Mouse (Mus musculus) neural tube, embryonic 14.5 days (tissue): ENCODE measurements around the gene Polg2. TPM values are rescaled to one million over a fixed set of nuclear protein-coding genes. Genes with fewer than 3 reads are reported as not detected.
"Not testable (repeated sequence)": the region's sequence is repeated elsewhere in the genome, so short reads cannot be mapped to it uniquely, and the experiment has no call there.

Experiments
- ATAC-seq: fragments of 200-750 bp; cut with Nextera tagmentation; 2 replicates; pipeline ENCODE4 v1.8.0; 2017; ENCODE audit warnings: low read depth, mild to moderate bottlenecking, moderate TSS enrichment, moderate library complexity
- H3K27ac ChIP-seq: fragments of 300-500 bp; sonication (generic); 2 replicates; pipeline ENCODE4 v1.5.1; 2014; ENCODE audit warnings: low read depth, mild to moderate bottlenecking, control low read depth, low read length, moderate library complexity, mixed read lengths
- H3K27me3 ChIP-seq: fragments of 300-500 bp; sonication (generic); 2 replicates; pipeline ENCODE4 v1.6.1; 2014; ENCODE audit warnings: low read length; ENCODE audit not compliant: control insufficient read depth, insufficient read depth
- H3K36me3 ChIP-seq: fragments of 300-500 bp; sonication (generic); 2 replicates; pipeline ENCODE4 v1.6.1; 2014; ENCODE audit warnings: low read length, mixed read lengths; ENCODE audit not compliant: control insufficient read depth, insufficient read depth
- H3K4me1 ChIP-seq: fragments of 300-500 bp; sonication (generic); 2 replicates; pipeline ENCODE4 v1.6.1; 2014; ENCODE audit warnings: low read length; ENCODE audit not compliant: control insufficient read depth, insufficient read depth
- H3K4me2 ChIP-seq: fragments of 300-500 bp; sonication (generic); 2 replicates; pipeline ENCODE4 v1.6.1; 2014; ENCODE audit warnings: mild to moderate bottlenecking, low read depth, low read length, control low read depth
- H3K4me3 ChIP-seq: fragments of 300-500 bp; sonication (generic); 2 replicates; pipeline ENCODE4 v1.5.1; 2014; ENCODE audit warnings: low read depth, low read length, control low read depth, mixed read lengths
- H3K9ac ChIP-seq: fragments of 300-500 bp; sonication (generic); replicated peaks from 2 replicates; pipeline ENCODE4 v1.6.1; 2014; ENCODE audit warnings: low read depth, mild to moderate bottlenecking, control low read depth, low read length, mixed read lengths
- H3K9me3 ChIP-seq: fragments of 300-500 bp; sonication (generic); 2 replicates; pipeline ENCODE4 v1.6.1; 2016; ENCODE audit warnings: low read length; ENCODE audit not compliant: control insufficient read depth
- WGBS: fragments of 180-500 bp; shearing (Covaris S2); extraction: QIAGEN DNeasy Blood & Tissue Kit; methylation state at CpG from one replicate; pipeline ENCODE4 v1.1.7; 2014; 5-methylcytosine and 5-hydroxymethylcytosine counted together
- polyA plus RNA-seq: library from polyadenylated mRNA; unstranded; fragments of >200 nt; fragmentation: Nextera tagmentation; extraction: Ambion mirVana; gene quantifications from 2 replicates; pipeline ENCODE4 v1.2.1, GENCODE M21; 2014

Polg2 gene
- polyA plus RNA-seq, 1 experiment from 2014 or later, result 10.3 TPM

DNA sequence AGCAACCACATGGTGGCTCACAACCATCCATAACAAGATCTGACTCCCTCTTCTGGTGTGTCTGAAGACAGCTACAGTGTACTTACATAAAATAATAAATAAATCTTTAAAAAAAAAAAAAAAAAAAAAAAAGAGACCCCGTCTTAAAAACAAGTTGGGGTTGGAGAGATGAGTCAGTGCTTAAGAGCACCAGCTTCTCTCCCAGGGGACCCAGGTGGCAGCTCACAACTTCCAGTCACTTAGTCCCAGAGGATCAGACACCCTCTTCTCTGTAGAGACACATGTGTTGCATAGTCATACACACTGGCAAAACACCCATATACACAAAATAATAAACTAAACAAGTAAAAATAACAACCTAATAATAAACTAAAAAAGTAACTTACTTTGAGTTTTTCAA is 28.1 kb upstream of the Polg2 start:
- not testable (repeated sequence) for H3K27me3 ChIP-seq, H3K9ac ChIP-seq, H3K9me3 ChIP-seq, ATAC-seq, H3K4me1 ChIP-seq, H3K4me3 ChIP-seq, H3K27ac ChIP-seq, H3K4me2 ChIP-seq
- peaks cover 22% of the 10 kb centered on the region for H3K36me3 ChIP-seq
- 73% methylated on average over 1 of the region's 1 CpGs for WGBS

DNA sequence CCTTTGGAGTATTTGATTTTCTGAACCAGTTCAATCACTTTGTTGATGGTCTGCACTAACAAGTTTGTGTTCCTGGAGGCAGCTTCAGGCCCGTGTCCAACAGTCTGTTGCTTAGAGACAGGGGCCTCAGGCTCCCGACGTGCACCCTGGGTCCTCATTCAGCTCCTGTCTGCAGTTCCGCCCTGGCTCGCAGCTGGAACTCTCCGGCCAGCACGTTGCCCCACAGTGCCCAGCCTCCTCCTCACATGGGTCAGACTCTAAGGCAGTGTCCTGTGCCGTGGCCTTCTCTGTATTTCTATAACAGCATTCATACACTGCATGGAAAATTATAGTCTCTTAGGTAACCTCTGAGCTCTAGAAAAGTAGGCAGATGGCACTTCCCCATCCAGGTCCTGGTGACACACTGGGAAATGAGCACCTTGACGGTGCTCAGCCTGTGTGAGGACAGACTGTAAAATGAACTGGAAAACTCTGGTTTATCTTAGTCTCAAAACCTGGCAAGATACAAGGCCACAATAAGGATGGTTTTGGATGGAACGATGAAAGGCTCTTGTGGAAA is 22.8 kb upstream of the Polg2 start:
- no peaks in the 10 kb centered on the region for H3K9me3 ChIP-seq
- no peak overlapping the region for H3K4me2 ChIP-seq
- no peak for ATAC-seq
- WGBS, result 78% methylated on average over 10 of the region's 10 CpGs
- no peak overlapping the region for H3K4me3 ChIP-seq
- no peaks in the 10 kb centered on the region for H3K4me1 ChIP-seq
- no peak overlapping the region for H3K27ac ChIP-seq
- H3K9ac ChIP-seq, result no peak overlapping the region
- no peaks in the 10 kb centered on the region for H3K27me3 ChIP-seq
- H3K36me3 ChIP-seq, result peaks cover 37% of the 10 kb centered on the region

DNA sequence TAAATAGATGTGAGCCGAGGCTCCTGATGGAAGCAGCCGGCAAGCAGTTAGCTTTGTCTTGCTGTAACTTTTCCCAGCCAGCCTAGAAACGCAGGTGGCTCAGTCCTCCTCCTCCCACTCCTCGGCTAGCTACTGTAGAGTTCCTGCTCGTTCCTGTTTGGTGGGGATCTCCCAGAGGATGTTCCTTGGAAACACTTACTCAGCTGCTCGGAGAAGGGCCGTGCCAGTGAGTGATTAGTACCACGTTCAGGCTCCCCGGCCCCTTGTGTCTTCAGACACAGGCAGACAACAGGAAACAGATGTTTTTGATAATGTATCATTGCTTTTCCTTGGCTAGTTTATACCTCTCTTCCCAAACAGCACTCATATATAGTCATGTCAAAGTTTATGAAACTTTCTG is 16.3 kb upstream of the Polg2 start:
- peaks cover 38% of the 10 kb centered on the region for H3K36me3 ChIP-seq
- no peak overlapping the region for H3K4me2 ChIP-seq
- no peak overlapping the region for H3K9ac ChIP-seq
- H3K4me1 ChIP-seq, result peaks cover under 1% of the 10 kb centered on the region; the same call in 1 of the 2 replicates
- H3K27ac ChIP-seq, result no peak overlapping the region
- WGBS, result 71% methylated on average over 9 of the region's 9 CpGs
- H3K4me3 ChIP-seq, result no peak overlapping the region
- H3K9me3 ChIP-seq, result no peaks in the 10 kb centered on the region
- no peaks in the 10 kb centered on the region for H3K27me3 ChIP-seq
- no peak for ATAC-seq

DNA sequence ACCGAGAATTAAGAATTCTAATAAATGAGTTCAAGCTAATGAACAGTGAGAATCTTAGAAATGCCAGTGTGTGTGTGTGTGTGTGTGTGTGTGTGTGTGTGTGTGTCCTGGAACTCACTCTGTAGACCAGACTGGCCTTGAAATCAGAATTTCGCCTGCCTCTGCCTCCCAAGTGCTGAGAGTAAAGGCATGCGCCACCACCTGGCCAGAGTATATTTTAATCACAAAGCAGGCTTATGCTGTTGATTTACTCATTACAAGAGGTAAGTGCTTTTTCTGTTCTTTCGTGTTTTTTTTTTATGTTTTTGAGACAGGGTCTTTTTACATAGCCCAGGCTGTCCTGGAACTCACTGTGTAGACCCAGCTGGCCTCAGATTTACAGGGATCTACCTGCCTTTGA is 14.5 kb upstream of the Polg2 start:
- no peak overlapping the region for H3K27ac ChIP-seq
- H3K4me1 ChIP-seq, result peaks cover 6% of the 10 kb centered on the region; the same call in 1 of the 2 replicates
- H3K4me3 ChIP-seq, result no peak overlapping the region
- ATAC-seq, result no peak
- H3K36me3 ChIP-seq, result peaks cover 26% of the 10 kb centered on the region
- H3K4me2 ChIP-seq, result no peak overlapping the region
- no peak overlapping the region for H3K9ac ChIP-seq
- H3K27me3 ChIP-seq, result no peaks in the 10 kb centered on the region
- no peaks in the 10 kb centered on the region for H3K9me3 ChIP-seq
- 81% methylated on average over 4 of the region's 4 CpGs for WGBS

DNA sequence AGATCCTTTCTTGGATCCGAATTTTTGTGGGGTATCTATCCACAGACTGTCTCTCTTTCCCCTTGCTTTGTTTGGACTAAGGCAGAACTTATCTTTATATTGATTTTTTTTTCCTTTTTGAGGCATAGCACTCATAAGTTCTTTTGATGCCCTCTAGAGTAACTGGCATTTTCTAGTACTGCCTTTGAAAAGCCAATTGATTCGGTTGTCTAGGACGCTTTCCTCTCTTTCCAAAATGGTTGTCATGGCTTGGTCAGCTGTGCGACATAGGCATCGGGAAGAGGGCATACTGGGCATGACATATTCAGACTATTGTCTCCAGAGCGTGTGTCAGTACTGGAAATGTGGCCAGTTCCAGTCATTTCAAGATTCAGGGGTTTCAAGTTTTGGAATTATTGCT is 10.3 kb upstream of the Polg2 start:
- ATAC-seq, result no peak
- no peaks in the 10 kb centered on the region for H3K9me3 ChIP-seq

DNA sequence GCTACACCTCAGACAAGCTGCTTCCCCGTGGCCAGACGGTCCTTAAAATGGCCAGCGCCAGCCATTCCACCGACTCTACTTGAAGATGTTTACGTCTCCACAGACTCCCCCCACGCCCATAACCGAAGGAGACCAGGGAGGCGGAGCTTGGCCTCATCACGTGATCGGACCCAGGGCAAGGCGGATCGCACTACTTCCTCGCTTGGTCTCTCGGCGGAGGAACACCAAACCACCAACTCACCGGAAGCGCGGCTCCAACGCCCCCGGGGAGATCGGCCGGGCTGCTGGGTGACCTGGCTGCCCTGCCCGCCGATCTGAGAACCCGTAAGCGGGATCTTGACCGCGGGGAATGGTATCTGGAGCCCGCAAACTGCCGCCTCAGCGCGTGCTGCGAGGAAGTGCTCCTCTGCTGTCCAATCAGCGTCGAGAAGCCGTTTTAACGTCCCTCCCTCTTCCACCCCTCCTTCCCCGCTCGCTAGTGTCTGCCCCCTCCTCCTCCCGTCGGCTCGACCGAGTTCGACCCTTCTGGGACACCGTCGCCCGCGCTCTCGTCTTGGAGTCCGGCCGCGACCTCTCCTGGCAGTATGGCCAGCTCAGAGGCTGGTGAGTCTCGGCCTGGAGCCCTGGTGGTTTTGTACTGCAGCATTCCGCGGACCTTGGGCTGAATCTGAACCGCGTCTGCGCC is 9.6 kb upstream of the Polg2 start, which contains the start of the genes Ddx5 and Cep95:
Gene Ddx5 (minus strand): TSS at position 411 of the 685 bp plus-strand sequence.
Gene Cep95 (plus strand): TSS at position 478 of the 685 bp plus-strand sequence.
- peaks cover 20% of the 10 kb centered on the region for H3K4me1 ChIP-seq
- under 1% methylated on average over 50 of the region's 58 CpGs for WGBS
- H3K27me3 ChIP-seq, result no peaks in the 10 kb centered on the region
- peaks cover 29% of the 10 kb centered on the region for H3K36me3 ChIP-seq
- H3K9ac ChIP-seq, result peak within 1 kb of the TSS; percentile 98
- peak within 1 kb of the TSS; percentile 72 for H3K4me3 ChIP-seq
- H3K4me2 ChIP-seq, result peak within 1 kb of the TSS; percentile 52
- H3K27ac ChIP-seq, result peak within 1 kb of the TSS; percentile 99
- H3K9me3 ChIP-seq, result no peaks in the 10 kb centered on the region
- ATAC-seq, result peak; percentile 91

More for the DNA sequence above, 10.3 kb upstream of the Polg2 start:
- Histone ChIP-seq H3K4me2 (peak overlapping the region; percentile 52), H3K4me3 (peak overlapping the region; percentile 72), H3K27ac (peak overlapping the region; percentile 99), H3K9ac (peak overlapping the region; percentile 98), H3K4me1 (peaks cover 20% of the 10 kb centered on the region), H3K36me3 (peaks cover 22% of the 10 kb centered on the region), H3K27me3 (no peaks in the 10 kb centered on the region)
- under 1% methylated on average over 6 of the region's 6 CpGs for WGBS

DNA sequence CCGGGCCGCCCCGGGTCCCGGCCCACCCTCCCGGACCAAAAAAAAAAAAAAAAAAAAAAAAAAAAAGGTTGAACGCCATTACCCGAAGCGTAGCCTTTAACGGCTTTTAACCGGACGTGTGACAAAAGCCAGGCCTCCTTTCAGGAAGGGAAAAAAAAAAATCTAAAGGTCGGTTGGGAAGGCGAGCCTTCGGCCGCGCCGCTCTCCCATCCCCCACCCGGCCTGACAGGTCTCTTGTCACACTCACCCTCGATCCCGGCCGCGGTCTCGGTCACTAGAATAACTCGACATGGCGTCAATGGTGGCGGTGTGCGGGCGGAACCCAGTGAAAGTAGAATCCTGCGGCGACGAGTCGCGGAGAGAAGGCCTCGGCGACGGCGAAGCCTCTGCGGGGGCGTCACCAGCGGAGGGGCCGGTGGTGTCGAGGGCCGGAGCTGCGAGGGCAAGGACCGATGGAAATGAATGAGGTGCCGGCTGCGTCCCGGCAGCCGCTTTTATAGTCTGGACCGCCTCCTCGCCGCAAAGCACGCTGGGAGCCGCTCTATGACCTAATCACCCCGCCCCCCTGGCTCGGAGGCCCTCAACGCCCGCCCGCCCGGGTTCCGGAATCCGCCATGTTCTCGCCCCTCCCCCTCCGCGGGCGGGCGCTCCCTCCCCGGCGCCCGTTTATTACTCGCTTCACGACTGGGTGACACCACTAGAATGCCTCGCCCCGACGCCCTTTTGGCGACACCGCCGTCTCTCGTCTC is 8.9 kb upstream of the Polg2 start:
- peaks cover 20% of the 10 kb centered on the region for H3K4me1 ChIP-seq
- WGBS, result under 1% methylated on average over 70 of the region's 79 CpGs
- H3K27me3 ChIP-seq, result no peaks in the 10 kb centered on the region
- peaks cover 36% of the 10 kb centered on the region for H3K36me3 ChIP-seq
- peak overlapping the region; percentile 52; the same call in 1 of the 2 replicates for H3K4me2 ChIP-seq
- H3K9me3 ChIP-seq, result no peaks in the 10 kb centered on the region
- H3K9ac ChIP-seq, result peak overlapping the region; percentile 98
- peak; percentile 78 for ATAC-seq
- peak overlapping the region; percentile 72 for H3K4me3 ChIP-seq
- peak overlapping the region; percentile 99 for H3K27ac ChIP-seq

DNA sequence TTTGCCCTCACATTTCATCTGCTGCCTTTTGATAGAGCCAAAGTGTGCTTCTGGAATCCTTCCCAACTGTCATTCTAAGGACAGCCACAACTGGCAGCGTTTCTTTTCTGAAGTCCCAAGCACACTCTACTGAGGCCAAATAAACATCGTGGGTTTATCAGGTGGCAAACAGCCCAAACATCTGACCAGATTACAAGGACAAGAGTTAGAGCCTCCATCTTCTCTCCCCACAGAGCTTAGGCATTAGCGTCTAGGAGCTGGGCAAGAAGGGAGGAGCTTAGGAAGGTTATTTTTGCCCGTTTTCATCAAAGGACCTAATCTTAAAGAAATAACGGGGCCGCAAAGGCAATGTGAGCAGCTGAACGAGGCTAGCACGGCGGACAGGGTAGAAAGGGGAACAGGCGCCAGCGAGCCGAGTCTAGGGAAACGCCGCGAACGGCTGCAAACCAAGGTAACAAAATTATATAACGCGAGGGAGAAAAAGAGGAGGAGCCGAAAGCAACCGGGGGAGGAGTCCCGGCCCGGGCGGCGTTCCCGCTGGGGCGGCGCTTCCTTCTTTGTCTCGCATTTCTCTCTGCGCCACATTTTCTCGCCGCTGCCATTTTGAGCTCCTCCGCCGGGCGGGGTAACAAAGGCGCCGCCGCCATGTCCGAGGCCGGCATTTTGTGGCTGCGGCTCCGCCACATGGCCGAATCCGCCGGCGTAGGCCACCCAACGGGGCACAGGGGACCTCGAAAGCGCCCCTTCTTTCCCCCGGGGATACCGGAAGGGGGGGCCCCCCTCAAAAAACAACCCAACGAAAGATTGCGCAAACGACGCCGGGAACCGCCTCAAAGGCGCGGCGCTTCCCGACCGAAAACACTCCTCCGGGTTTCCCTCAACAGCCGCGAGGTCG is 8.0 kb upstream of the Polg2 start:
- no peak for ATAC-seq
- Histone ChIP-seq H3K27me3 (no peaks in the 10 kb centered on the region), H3K4me2 (peak overlapping the region; percentile 69), H3K4me1 (peaks cover 20% of the 10 kb centered on the region), H3K9ac (peak overlapping the region; percentile 98), H3K4me3 (peak overlapping the region; percentile 72), H3K9me3 (no peaks in the 10 kb centered on the region), H3K36me3 (peaks cover 41% of the 10 kb centered on the region), H3K27ac (peak overlapping the region; percentile 99)
- WGBS, result under 1% methylated on average over 60 of the region's 65 CpGs
